Mouse (Mus musculus): ENCODE results near the gene Angptl1. TPM values are rescaled to one million over a fixed set of nuclear protein-coding genes. Genes with fewer than 3 reads are reported as not detected.

Gene Angptl1
- polyA plus RNA-seq, 1 experiment from 2014 or later = 0.69 TPM

DNA sequence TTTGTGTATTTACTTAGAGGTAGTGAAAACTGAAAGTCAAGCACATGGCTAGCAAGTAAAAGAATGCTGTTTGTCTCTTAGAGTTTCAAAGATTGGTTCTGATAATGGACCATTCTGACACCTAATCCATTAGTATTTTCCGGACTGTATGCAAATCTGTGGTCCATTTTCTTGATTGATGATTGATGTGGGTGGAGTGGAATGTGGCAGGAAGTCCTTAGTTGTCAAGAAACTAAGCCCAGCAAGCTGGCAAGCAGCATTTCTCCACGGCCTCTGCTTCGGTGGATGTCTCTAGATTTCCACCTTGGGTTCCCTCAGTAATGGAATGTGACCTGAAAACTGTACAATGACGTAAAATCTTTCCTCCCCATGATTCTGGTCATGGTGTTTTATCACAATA, 32.3 kb downstream of the Angptl1 start:
- ATAC-seq (ENCODE audit: insufficient read depth) = no peak
- 67% methylated on average over 4 of the region's 4 CpGs for WGBS (ENCODE audit: insufficient replicate concordance)

GRCm38 (mm10) chr1:156884782-156885181, 46.4 kb downstream of the Angptl1 start:
- 67% methylated on average over 2 of the region's 2 CpGs for WGBS (ENCODE audit: insufficient replicate concordance)
- Histone ChIP-seq H3K36me3 (replicated peaks) (peaks cover 17% of the 10 kb centered on the region), H3K4me3 (replicated peaks) (no peak overlapping the region), H3K4me1 (replicated peaks) (no peaks in the 10 kb centered on the region), H3K9ac (no peak overlapping the region), H3K27me3 (no peaks in the 10 kb centered on the region), H3K9me3 (replicated peaks) (no peaks in the 10 kb centered on the region), H3K27ac (replicated peaks) (no peak overlapping the region), H3K4me2 (no peak overlapping the region)
- no peak for ATAC-seq (ENCODE audit: insufficient read depth)

More for the DNA sequence above, 32.3 kb downstream of the Angptl1 start:
- H3K9me3 ChIP-seq (replicated peaks) = no peaks in the 10 kb centered on the region
- H3K27me3 ChIP-seq = no peaks in the 10 kb centered on the region
- no peak overlapping the region for H3K4me3 ChIP-seq (replicated peaks)
- H3K9ac ChIP-seq = no peak overlapping the region
- H3K4me2 ChIP-seq = no peak overlapping the region
- no peak overlapping the region for H3K27ac ChIP-seq (replicated peaks)
- H3K36me3 ChIP-seq (replicated peaks) = no peaks in the 10 kb centered on the region
- no peaks in the 10 kb centered on the region; the same call in 1 of the 2 replicates for H3K4me1 ChIP-seq (replicated peaks)

- WGBS (ENCODE audit: insufficient replicate concordance) = 65% methylated on average over 2 of the region's 2 CpGs
These were observed 47.5 kb downstream of the Angptl1 start for GRCm38 (mm10) chr1:156885879-156886278.

DNA sequence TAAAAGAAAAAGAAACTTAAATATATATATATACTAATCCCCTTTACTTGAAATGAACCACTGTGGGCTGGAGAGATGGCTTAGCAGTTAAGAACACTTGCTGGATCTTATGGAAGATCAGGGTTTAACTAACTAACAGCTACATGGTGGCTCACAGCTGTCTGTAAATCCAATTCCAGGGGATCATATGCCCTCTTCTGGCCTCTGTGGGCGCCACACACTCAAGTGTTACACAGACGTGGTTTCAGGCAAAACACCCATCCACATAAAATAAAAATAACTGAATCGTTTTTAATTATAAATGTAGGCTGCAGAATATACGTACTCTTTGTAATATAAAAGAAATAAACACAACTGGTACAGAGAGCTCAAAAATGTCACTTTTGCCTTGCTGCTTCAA, 50.5 kb downstream of the Angptl1 start:
- Histone ChIP-seq H3K27ac (replicated peaks) (no peak overlapping the region), H3K27me3 (no peaks in the 10 kb centered on the region), H3K4me3 (replicated peaks) (no peak overlapping the region), H3K4me2 (no peak overlapping the region), H3K4me1 (replicated peaks) (no peaks in the 10 kb centered on the region), H3K9me3 (replicated peaks) (no peaks in the 10 kb centered on the region), H3K36me3 (replicated peaks) (peaks cover 5% of the 10 kb centered on the region; the same call in 1 of the 2 replicates), H3K9ac (no peak overlapping the region)
- no peak for ATAC-seq (ENCODE audit: insufficient read depth)
- WGBS (ENCODE audit: insufficient replicate concordance) = 58% methylated on average over 4 of the region's 4 CpGs

More at GRCm38 (mm10) chr1:156885879-156886278, 47.5 kb downstream of the Angptl1 start:
- H3K4me2 ChIP-seq = no peak overlapping the region
- no peaks in the 10 kb centered on the region for H3K27me3 ChIP-seq
- no peak overlapping the region for H3K9ac ChIP-seq
- no peaks in the 10 kb centered on the region for H3K9me3 ChIP-seq (replicated peaks)
- ATAC-seq (ENCODE audit: insufficient read depth) = no peak
- no peak overlapping the region for H3K27ac ChIP-seq (replicated peaks)
- H3K4me1 ChIP-seq (replicated peaks) = no peaks in the 10 kb centered on the region
- no peak overlapping the region for H3K4me3 ChIP-seq (replicated peaks)
- H3K36me3 ChIP-seq (replicated peaks) = peaks cover 17% of the 10 kb centered on the region

DNA sequence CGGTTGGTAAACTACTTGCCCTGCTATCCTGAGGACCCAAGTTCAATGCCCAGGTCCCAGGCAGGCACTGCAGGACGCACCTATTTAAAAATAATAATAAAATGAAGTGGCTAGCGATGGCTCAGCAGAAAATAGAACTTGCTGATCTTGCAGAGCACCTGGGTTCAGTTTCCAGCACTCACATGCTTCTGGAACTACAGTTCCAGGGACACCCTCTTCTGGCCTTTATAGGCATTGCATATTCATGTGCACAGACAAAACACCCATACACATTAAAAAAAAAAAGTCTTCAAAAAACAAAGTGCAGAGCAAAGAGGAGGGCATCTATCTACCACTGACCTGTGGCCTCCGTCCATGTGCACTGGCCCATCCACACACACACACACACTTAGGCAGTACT, 53.2 kb downstream of the Angptl1 start:
- no peaks in the 10 kb centered on the region for H3K27me3 ChIP-seq
- H3K36me3 ChIP-seq (replicated peaks) = peaks cover 5% of the 10 kb centered on the region; the same call in 1 of the 2 replicates
- H3K4me2 ChIP-seq = no peak overlapping the region
- H3K4me3 ChIP-seq (replicated peaks) = no peak overlapping the region
- no peak for ATAC-seq (ENCODE audit: insufficient read depth)
- no peaks in the 10 kb centered on the region for H3K9me3 ChIP-seq (replicated peaks)
- 78% methylated on average over 4 of the region's 4 CpGs for WGBS (ENCODE audit: insufficient replicate concordance)
- H3K4me1 ChIP-seq (replicated peaks) = no peaks in the 10 kb centered on the region
- H3K27ac ChIP-seq (replicated peaks) = no peak overlapping the region
- H3K9ac ChIP-seq = no peak overlapping the region

DNA sequence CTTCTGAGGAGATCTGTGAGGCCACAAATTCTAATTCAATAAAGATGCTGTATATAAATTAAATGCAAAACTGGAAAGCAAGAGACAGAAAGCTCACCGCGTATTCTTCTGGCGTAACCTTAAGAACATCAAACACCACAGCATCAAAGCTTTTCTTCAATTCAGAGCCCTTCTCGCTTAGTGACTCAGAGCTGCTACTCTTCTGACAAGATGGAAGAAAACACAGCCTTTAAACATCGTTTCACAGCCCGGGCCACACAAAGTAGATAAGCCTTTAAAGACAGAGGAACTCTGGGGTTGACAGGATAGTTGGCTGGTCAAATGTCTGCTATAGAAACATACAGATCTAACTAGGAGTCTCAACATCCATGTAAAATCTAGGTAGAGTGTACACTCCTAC, 63.3 kb downstream of the Angptl1 start:
- H3K9me3 ChIP-seq (replicated peaks) = no peaks in the 10 kb centered on the region
- 72% methylated on average over 6 of the region's 6 CpGs for WGBS (ENCODE audit: insufficient replicate concordance)
- H3K36me3 ChIP-seq (replicated peaks) = no peaks in the 10 kb centered on the region; the same call in 1 of the 2 replicates
- H3K9ac ChIP-seq = no peak overlapping the region
- no peaks in the 10 kb centered on the region for H3K4me1 ChIP-seq (replicated peaks)
- H3K27ac ChIP-seq (replicated peaks) = no peak overlapping the region
- H3K4me2 ChIP-seq = no peak overlapping the region
- no peak for ATAC-seq (ENCODE audit: insufficient read depth)
- H3K27me3 ChIP-seq = no peaks in the 10 kb centered on the region
- H3K4me3 ChIP-seq (replicated peaks) = no peak overlapping the region

GRCm38 (mm10) chr1:156903899-156904298, 65.5 kb downstream of the Angptl1 start:
- 72% methylated on average over 3 of the region's 3 CpGs for WGBS (ENCODE audit: insufficient replicate concordance)
- H3K9ac ChIP-seq = no peak overlapping the region

DNA sequence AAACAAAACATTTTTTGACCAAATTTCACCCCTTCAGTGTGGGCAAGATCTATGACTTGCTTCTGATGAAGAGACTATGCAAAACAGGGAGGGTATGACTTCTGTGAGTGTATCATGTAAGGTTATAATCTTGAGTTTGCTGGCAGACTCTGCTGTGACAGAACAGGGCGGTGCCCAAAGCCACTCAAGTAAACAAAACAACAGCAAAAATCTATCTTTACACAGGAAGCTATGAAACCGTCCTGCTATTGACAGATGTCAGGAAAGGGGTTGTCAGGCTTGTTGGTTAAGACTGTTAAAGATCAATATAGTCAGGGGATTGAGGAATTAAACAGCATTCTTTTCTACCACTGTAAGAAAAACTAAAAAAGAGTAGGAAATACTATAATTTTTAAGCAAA, 67.3 kb downstream of the Angptl1 start:
- ATAC-seq (ENCODE audit: insufficient read depth) = no peak
- no peaks in the 10 kb centered on the region for H3K9me3 ChIP-seq (replicated peaks)
- 58% methylated on average over 2 of the region's 2 CpGs for WGBS (ENCODE audit: insufficient replicate concordance)
- no peaks in the 10 kb centered on the region for H3K27me3 ChIP-seq
- no peak overlapping the region for H3K4me2 ChIP-seq
- no peak overlapping the region for H3K27ac ChIP-seq (replicated peaks)
- no peak overlapping the region for H3K4me3 ChIP-seq (replicated peaks)
- H3K4me1 ChIP-seq (replicated peaks) = peaks cover 4% of the 10 kb centered on the region
- no peak overlapping the region for H3K9ac ChIP-seq
- H3K36me3 ChIP-seq (replicated peaks) = no peaks in the 10 kb centered on the region; the same call in 1 of the 2 replicates

More at GRCm38 (mm10) chr1:156903899-156904298, 65.5 kb downstream of the Angptl1 start:
- Histone ChIP-seq H3K9me3 (replicated peaks) (no peaks in the 10 kb centered on the region), H3K4me2 (no peak overlapping the region), H3K27me3 (no peaks in the 10 kb centered on the region), H3K4me1 (replicated peaks) (no peaks in the 10 kb centered on the region), H3K27ac (replicated peaks) (no peak overlapping the region), H3K4me3 (replicated peaks) (no peak overlapping the region), H3K36me3 (replicated peaks) (no peaks in the 10 kb centered on the region; the same call in 1 of the 2 replicates)
- ATAC-seq (ENCODE audit: insufficient read depth) = no peak

GRCm38 (mm10) chr1:156909265-156909664, 70.9 kb downstream of the Angptl1 start:
- peaks cover 4% of the 10 kb centered on the region for H3K4me1 ChIP-seq (replicated peaks)
- H3K9ac ChIP-seq = no peak overlapping the region
- H3K27me3 ChIP-seq = no peaks in the 10 kb centered on the region
- H3K4me3 ChIP-seq (replicated peaks) = no peak overlapping the region
- H3K36me3 ChIP-seq (replicated peaks) = no peaks in the 10 kb centered on the region; the same call in 1 of the 2 replicates
- no peaks in the 10 kb centered on the region for H3K9me3 ChIP-seq (replicated peaks)
- ATAC-seq (ENCODE audit: insufficient read depth) = peak; percentile 57; the same call in 1 of the 2 replicates
- no peak overlapping the region for H3K4me2 ChIP-seq
- 64% methylated on average over 4 of the region's 4 CpGs for whole genome bisulfite sequencing (ENCODE audit: insufficient replicate concordance)
- no peak overlapping the region for H3K27ac ChIP-seq (replicated peaks)

DNA sequence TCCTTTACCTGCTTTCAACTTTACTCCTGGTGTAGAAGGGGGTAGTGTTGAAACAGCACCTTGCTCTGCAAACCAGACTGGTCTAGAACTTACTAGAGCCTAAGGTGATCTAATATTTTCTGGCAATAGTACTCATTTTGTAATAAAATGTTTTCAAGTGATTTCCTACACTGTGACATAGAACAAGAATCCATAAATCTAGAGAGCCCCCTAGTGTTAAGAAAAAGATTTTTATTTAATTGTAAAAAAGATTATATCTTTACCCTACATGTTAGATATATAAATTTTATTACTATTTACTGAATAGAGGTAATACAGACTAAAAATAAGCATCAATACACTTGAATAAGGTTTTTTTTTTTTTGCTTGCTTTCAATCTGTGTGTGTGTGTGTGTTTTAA, 71.5 kb downstream of the Angptl1 start:
- Histone ChIP-seq H3K36me3 (replicated peaks) (no peaks in the 10 kb centered on the region; the same call in 1 of the 2 replicates), H3K27me3 (no peaks in the 10 kb centered on the region), H3K4me2 (no peak overlapping the region), H3K4me1 (replicated peaks) (peaks cover 4% of the 10 kb centered on the region), H3K4me3 (replicated peaks) (no peak overlapping the region), H3K9me3 (replicated peaks) (no peaks in the 10 kb centered on the region), H3K9ac (no peak overlapping the region), H3K27ac (replicated peaks) (no peak overlapping the region)
- ATAC-seq (ENCODE audit: insufficient read depth) = no peak
